Comparison of ENCODE assay signal across 8 mouse cellular contexts in the genomic region with DNA sequence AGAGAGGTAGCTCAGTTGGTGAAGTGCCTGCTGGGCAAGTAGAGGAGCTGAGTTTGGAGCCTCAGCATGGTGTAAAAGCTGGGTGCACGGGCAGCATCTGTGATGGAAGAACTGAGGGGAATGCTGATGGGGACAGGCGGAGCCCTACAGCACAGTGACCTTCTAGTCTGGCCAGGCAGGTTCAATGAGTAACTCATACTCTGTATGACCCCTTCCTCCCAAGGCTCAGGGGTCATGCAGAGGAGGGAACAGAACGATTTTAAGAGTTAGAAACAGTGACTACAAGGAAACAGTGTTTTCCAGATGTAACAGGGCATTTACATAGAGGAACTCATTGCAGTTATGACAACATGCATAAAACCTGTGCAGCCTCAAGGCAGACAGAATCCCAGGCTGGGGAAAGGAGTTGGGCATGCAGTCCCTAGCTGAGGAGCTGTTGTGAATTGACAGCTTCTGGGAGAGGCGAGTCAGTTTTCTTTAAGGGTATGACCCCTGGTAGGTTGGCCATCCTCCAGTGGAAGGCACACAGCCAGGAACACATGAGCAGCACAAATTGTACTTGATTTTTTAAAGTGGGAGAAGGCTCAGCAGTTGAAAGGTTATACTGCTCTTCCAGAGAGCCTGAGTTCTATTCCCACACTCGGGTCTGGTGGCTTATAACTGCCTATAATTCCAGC. TPM values are rescaled to one million over a fixed set of nuclear protein-coding genes. Genes with fewer than 3 reads are reported as not detected.
DNase-seq lines count a peak whose midpoint lies in the region; ATAC-seq and TF ChIP-seq lines count a peak whose summit lies in the region.

No protein-coding gene starts in this region.

- no peaks in the 10 kb centered on the region for H3K9me3 ChIP-seq in heart, embryonic 10.5 days
- H3K9me3 ChIP-seq in heart, embryonic 16.5 days (replicated peaks; ENCODE audit: control insufficient read depth, low read length): no peaks in the 10 kb centered on the region
- no peaks in the 10 kb centered on the region for H3K9me3 ChIP-seq in liver, postnatal 0 days (ENCODE audit: low read length)

- H3K36me3 ChIP-seq in heart, embryonic 10.5 days: peaks cover 76% of the 10 kb centered on the region
- peaks cover 42% of the 10 kb centered on the region for H3K36me3 ChIP-seq in heart, embryonic 16.5 days (ENCODE audit: control insufficient read depth, insufficient read depth)
- H3K36me3 ChIP-seq in liver, postnatal 0 days (replicated peaks; ENCODE audit: insufficient read depth, low read length): peaks cover 22% of the 10 kb centered on the region

- peak overlapping the region; percentile 18; the same call in 1 of the 2 replicates for H3K4me2 ChIP-seq in heart, embryonic 16.5 days (ENCODE audit: low read depth, low read length)
- H3K4me2 ChIP-seq in liver, postnatal 0 days (ENCODE audit: low read depth, low read length): no peak overlapping the region

- H3K27me3 ChIP-seq in heart, embryonic 10.5 days (ENCODE audit: insufficient read depth, poor library complexity, severe bottlenecking): no peaks in the 10 kb centered on the region
- no peaks in the 10 kb centered on the region for H3K27me3 ChIP-seq in heart, embryonic 16.5 days (ENCODE audit: control insufficient read depth, insufficient read depth, low read length)
- H3K27me3 ChIP-seq in liver, postnatal 0 days (ENCODE audit: insufficient read depth, low read length): no peaks in the 10 kb centered on the region

- peak; percentile 73 for ATAC-seq in heart, embryonic 16.5 days (replicated peaks; ENCODE audit: extremely low read depth, insufficient read depth, low FRiP score)
- peak; percentile 90 for ATAC-seq in liver, postnatal 0 days
- ATAC-seq in monocyte, adult 5-6 weeks (replicated peaks; ENCODE audit: insufficient number of reproducible peaks, low FRiP score, low TSS enrichment, poor library complexity, severe bottlenecking): no peak

- DNase-seq in heart, adult 11 months: peak; percentile 98
- no peak for DNase-seq in heart, embryonic 10.5 days (ENCODE audit: low spot score)
- DNase-seq in adrenal gland, adult 2 months: peak; percentile 63
- peak; percentile 62 for DNase-seq in liver, postnatal 0 days
- DNase-seq in testis, postnatal 14 days (ENCODE audit: low spot score): peak; percentile 64
- no peak for DNase-seq in embryo, embryonic 10.5 days (ENCODE audit: low spot score)

- 76% methylated on average over 5 of the region's 5 CpGs for WGBS in heart, embryonic 10.5 days
- WGBS in heart, embryonic 16.5 days: 61% methylated on average over 5 of the region's 5 CpGs
- WGBS in liver, postnatal 0 days (ENCODE audit: insufficient replicate concordance): 55% methylated on average over 5 of the region's 5 CpGs

- no peak overlapping the region for H3K4me3 ChIP-seq in heart, embryonic 10.5 days
- H3K4me3 ChIP-seq in heart, embryonic 16.5 days (ENCODE audit: low read length): no peak overlapping the region
- no peak overlapping the region for H3K4me3 ChIP-seq in liver, postnatal 0 days (ENCODE audit: low read depth, low read length)

- TF ChIP-seq CTCF in liver, postnatal 0 days (IDR thresholded peaks at IDR 0.05; ENCODE audit: low read depth): no peak

- H3K9ac ChIP-seq in heart, embryonic 16.5 days (ENCODE audit: low read length): no peak overlapping the region
- H3K9ac ChIP-seq in liver, postnatal 0 days (replicated peaks): no peak overlapping the region

- no peaks in the 10 kb centered on the region for H3K4me1 ChIP-seq in heart, embryonic 10.5 days
- peaks cover 20% of the 10 kb centered on the region for H3K4me1 ChIP-seq in heart, embryonic 16.5 days (ENCODE audit: control insufficient read depth, insufficient read depth, low read length)
- no peaks in the 10 kb centered on the region for H3K4me1 ChIP-seq in liver, postnatal 0 days (ENCODE audit: insufficient read depth)

- 0 out of 2 replicates have a peak, but pooled peaks have one; percentile 13 for TF ChIP-seq EP300 in liver, postnatal 0 days (IDR thresholded peaks at IDR 0.05; ENCODE audit: low read depth)

- H3K27ac ChIP-seq in heart, embryonic 10.5 days: no peak overlapping the region
- H3K27ac ChIP-seq in heart, embryonic 16.5 days (ENCODE audit: low read length): peak overlapping the region; percentile 71
- H3K27ac ChIP-seq in liver, postnatal 0 days (ENCODE audit: low read depth): peak overlapping the region; percentile 58

RNA-seq across cellular contexts. Expression of gene Trp53bp2, which starts 30.7 kb away (rescaled TPM):
- 17.3 and 23.4 TPM in 2 replicates for polyA plus RNA-seq in heart, embryonic 10.5 days (2016; fragmentation: Nextera tagmentation; extraction: Ambion mirVana)
- total RNA-seq in adrenal gland, adult 2 months (2021): 10 to 100 TPM; 20.1 to 22.2 TPM
- polyA plus RNA-seq in adrenal gland, adult 2 months (2012; rRNA removed): 14.2 and 14.3 TPM in 2 replicates
- polyA plus RNA-seq in heart, embryonic 16.5 days (2015; fragmentation: Nextera tagmentation; extraction: Ambion mirVana): 13.1 and 14.4 TPM in 2 replicates
- polyA plus RNA-seq in liver, postnatal 0 days (2015; fragmentation: Nextera tagmentation; extraction: Ambion mirVana): 3.3 and 4.1 TPM in 2 replicates
- 14.7 to 27.1 TPM (median 23.8 TPM) in 3 replicates for total RNA-seq in monocyte, adult 5-6 weeks (2017)

Comparison
In these comparisons a context has a peak if more than half of its experiments do, and no peak if none do; other contexts are left out.
1. DNase-seq: peak in heart, adult 11 months (single experiment), adrenal gland, adult 2 months (single experiment), liver, postnatal 0 days (single experiment) and testis, postnatal 14 days (single experiment); none in heart, embryonic 10.5 days (single experiment) and embryo, embryonic 10.5 days (single experiment).